Mouse (Mus musculus) forebrain, embryonic 12.5 days (tissue): ENCODE measurements around the gene Riok2. TPM values are rescaled to one million over a fixed set of nuclear protein-coding genes. Genes with fewer than 3 reads are reported as not detected.
"Not testable (repeated sequence)": the region's sequence is repeated elsewhere in the genome, so short reads cannot be mapped to it uniquely, and the experiment has no call there.

Experiments
- ATAC-seq: fragments of 200-750 bp; cut with Nextera tagmentation; 2 replicates; pipeline ENCODE4 v1.8.0; 2017; ENCODE audit warnings: moderate TSS enrichment; ENCODE audit not compliant: low FRiP score
- H3K27ac ChIP-seq: fragments of 300-500 bp; sonication (generic); 2 replicates; pipeline ENCODE4 v1.5.1; 2016; ENCODE audit warnings: mild to moderate bottlenecking
- H3K27me3 ChIP-seq: fragments of 300-500 bp; sonication (generic); 2 replicates; pipeline ENCODE4 v1.6.1; 2016; ENCODE audit warnings: mild to moderate bottlenecking
- H3K36me3 ChIP-seq: fragments of 300-500 bp; sonication (generic); replicated peaks from 2 replicates; pipeline ENCODE4 v1.6.1; 2016; ENCODE audit warnings: mild to moderate bottlenecking
- H3K4me1 ChIP-seq: fragments of 300-500 bp; sonication (generic); 2 replicates; pipeline ENCODE4 v1.6.1; 2016
- H3K4me2 ChIP-seq: fragments of 300-500 bp; sonication (generic); 2 replicates; pipeline ENCODE4 v1.6.1; 2016; ENCODE audit warnings: mild to moderate bottlenecking, moderate library complexity
- H3K4me3 ChIP-seq: fragments of 300-500 bp; sonication (generic); replicated peaks from 2 replicates; pipeline ENCODE4 v1.5.1; 2016; ENCODE audit warnings: mild to moderate bottlenecking
- H3K9ac ChIP-seq: fragments of 300-500 bp; sonication (generic); 2 replicates; pipeline ENCODE4 v1.6.1; 2016; ENCODE audit warnings: mild to moderate bottlenecking
- H3K9me3 ChIP-seq: fragments of 300-500 bp; sonication (generic); 2 replicates; pipeline ENCODE4 v1.6.1; 2016
- WGBS: fragments of 180-500 bp; shearing (Covaris S2); methylation state at CpG from one replicate; pipeline ENCODE4 v1.1.7; 2016; 5-methylcytosine and 5-hydroxymethylcytosine counted together
- polyA plus RNA-seq: library from polyadenylated mRNA; unstranded; fragments of >200 nt; fragmentation: Nextera tagmentation; extraction: Ambion mirVana; gene quantifications from 2 replicates; pipeline ENCODE4 v1.2.1, GENCODE M21; 2016

Riok2 gene
- polyA plus RNA-seq, result 31.5 and 31.9 TPM in 2 replicates

DNA sequence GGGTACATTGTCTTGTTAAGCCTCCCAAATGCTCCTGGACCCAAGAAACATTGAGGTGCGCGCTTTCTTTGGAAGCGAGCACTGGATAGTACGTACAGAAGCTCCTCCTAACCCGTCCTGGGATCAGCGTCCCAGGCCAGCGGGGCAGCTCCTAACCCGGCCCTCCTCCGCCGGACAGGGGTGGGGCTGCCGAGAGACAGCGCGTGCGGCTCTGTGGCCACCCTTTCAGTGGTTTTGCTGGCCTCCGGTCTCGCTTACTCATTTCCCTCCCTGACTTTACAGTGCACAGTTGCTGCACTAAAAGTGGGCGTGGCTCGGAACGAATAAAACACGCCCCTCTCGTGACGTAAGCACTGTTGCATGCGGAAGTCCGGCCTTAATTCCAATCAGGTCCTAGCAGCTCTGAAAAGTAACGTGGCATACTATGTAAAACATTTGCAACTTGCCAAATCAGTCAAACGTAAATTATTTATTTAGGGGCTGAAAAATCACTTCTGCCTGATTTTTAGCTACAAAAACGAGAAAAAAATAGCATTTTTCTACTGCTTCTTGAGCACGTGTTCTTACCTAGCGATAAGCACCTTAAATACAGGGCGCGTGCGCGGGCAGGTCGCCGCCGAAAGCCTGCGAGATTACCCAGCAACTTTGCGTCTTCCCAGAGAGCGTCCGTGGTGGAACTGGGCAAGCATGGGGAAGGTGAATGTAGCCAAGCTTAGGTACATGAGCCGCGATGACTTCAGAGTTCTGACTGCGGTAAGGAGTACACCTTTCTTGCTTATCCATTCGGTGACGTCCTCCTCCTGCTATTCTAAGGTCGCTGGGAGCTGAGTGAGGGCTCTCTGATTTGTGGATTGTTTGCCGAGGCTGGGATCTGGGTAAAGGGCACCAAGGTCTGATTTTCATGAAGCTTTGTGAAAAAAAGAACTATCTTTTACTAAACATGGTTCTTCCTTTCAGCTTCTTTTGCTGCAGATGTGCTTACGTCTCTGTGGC is at the start of gene Riok2:
Riok2 (plus strand) TSS at position 392 of the 993 bp plus-strand sequence.
- H3K36me3 ChIP-seq, result peaks cover 10% of the 10 kb centered on the region; the same call in 1 of the 2 replicates
- H3K27ac ChIP-seq, result peak within 1 kb of the TSS; percentile 85
- H3K27me3 ChIP-seq, result no peaks in the 10 kb centered on the region
- H3K9me3 ChIP-seq, result no peaks in the 10 kb centered on the region
- peaks cover 16% of the 10 kb centered on the region for H3K4me1 ChIP-seq
- H3K4me2 ChIP-seq, result peak within 1 kb of the TSS; percentile 59
- peak within 1 kb of the TSS; percentile 76 for H3K9ac ChIP-seq
- H3K4me3 ChIP-seq, result peak within 1 kb of the TSS; percentile 70
- peak; percentile 97 for ATAC-seq
- WGBS, result under 1% methylated on average over 48 of the region's 48 CpGs

GRCm38 (mm10) chr17:17326022-17326421 is 48.1 kb upstream of the Riok2 start:
- not testable (repeated sequence) for ATAC-seq, H3K4me1 ChIP-seq, H3K4me2 ChIP-seq, H3K27me3 ChIP-seq, H3K36me3 ChIP-seq, H3K9me3 ChIP-seq, H3K9ac ChIP-seq, H3K4me3 ChIP-seq, H3K27ac ChIP-seq
- 86% methylated on average over 1 of the region's 1 CpGs for WGBS

GRCm38 (mm10) chr17:17326636-17327035 is 47.5 kb upstream of the Riok2 start:
- Histone ChIP-seq H3K9ac (no peak overlapping the region), H3K27ac (no peak overlapping the region), H3K4me3 (no peak overlapping the region), H3K36me3 (no peaks in the 10 kb centered on the region), H3K4me2 (no peak overlapping the region), H3K4me1 (no peaks in the 10 kb centered on the region), H3K27me3 (no peaks in the 10 kb centered on the region), H3K9me3 (no peaks in the 10 kb centered on the region)
- 93% methylated on average over 4 of the region's 4 CpGs for WGBS
- no peak for ATAC-seq

- peak; percentile 76 for ATAC-seq
- H3K4me3 ChIP-seq, result peak overlapping the region; percentile 32
- H3K4me2 ChIP-seq, result peak overlapping the region; percentile 48
- H3K27ac ChIP-seq, H3K9ac ChIP-seq, H3K36me3 ChIP-seq, H3K4me1 ChIP-seq, H3K9me3 ChIP-seq, H3K27me3 ChIP-seq: not testable (repeated sequence)
- 5% methylated on average over 36 of the region's 40 CpGs for WGBS
Measured at GRCm38 (mm10) chr17:17345374-17346183, 28.5 kb upstream of the Riok2 start.

DNA sequence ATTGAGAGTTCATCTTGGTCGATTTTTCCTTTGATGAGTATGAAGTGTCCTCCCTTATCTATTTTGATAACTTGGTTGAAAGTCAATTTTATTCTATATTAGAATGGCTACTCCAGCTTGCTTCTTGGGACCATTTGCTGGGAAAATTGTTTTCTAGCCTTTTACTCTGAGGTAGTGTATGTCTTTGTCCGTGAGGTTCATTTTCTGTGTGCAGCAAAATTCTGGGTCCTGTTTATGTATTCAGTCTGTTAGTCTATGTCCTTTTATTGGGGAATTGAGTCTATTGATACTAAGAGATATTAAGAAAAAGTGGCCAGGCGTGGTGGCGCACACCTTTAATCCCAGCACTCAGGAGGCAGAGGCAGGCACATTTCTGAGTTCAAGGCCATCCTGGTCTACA is 27.8 kb upstream of the Riok2 start:
- not testable (repeated sequence) for ATAC-seq, H3K36me3 ChIP-seq, H3K27ac ChIP-seq, H3K9me3 ChIP-seq, H3K9ac ChIP-seq, H3K27me3 ChIP-seq, H3K4me1 ChIP-seq
- 40% methylated on average over 4 of the region's 4 CpGs for WGBS
- Histone ChIP-seq H3K4me2 (peak overlapping the region; percentile 48), H3K4me3 (peak overlapping the region; percentile 32)

GRCm38 (mm10) chr17:17373550-17373917 is 575 bp upstream of the Riok2 start:
- Histone ChIP-seq H3K4me2 (peak overlapping the region; percentile 59), H3K9ac (peak overlapping the region; percentile 76), H3K9me3 (no peaks in the 10 kb centered on the region), H3K27ac (peak overlapping the region; percentile 85), H3K36me3 (peaks cover 4% of the 10 kb centered on the region; the same call in 1 of the 2 replicates), H3K4me3 (peak overlapping the region; percentile 70), H3K4me1 (peaks cover 16% of the 10 kb centered on the region), H3K27me3 (no peaks in the 10 kb centered on the region)
- 9% methylated on average over 6 of the region's 6 CpGs for WGBS
- no peak; the same call in 1 of the 2 replicates for ATAC-seq

GRCm38 (mm10) chr17:17375581-17375980 is 1.5 kb downstream of the Riok2 start:
- Histone ChIP-seq H3K4me2 (peak overlapping the region; percentile 59), H3K27me3 (no peaks in the 10 kb centered on the region), H3K27ac (no peak overlapping the region), H3K4me1 (peaks cover 16% of the 10 kb centered on the region), H3K9me3 (no peaks in the 10 kb centered on the region), H3K36me3 (peaks cover 14% of the 10 kb centered on the region; the same call in 1 of the 2 replicates), H3K9ac (no peak overlapping the region), H3K4me3 (peak overlapping the region; percentile 70)
- ATAC-seq, result no peak
- WGBS, result 91% methylated on average over 3 of the region's 3 CpGs

DNA sequence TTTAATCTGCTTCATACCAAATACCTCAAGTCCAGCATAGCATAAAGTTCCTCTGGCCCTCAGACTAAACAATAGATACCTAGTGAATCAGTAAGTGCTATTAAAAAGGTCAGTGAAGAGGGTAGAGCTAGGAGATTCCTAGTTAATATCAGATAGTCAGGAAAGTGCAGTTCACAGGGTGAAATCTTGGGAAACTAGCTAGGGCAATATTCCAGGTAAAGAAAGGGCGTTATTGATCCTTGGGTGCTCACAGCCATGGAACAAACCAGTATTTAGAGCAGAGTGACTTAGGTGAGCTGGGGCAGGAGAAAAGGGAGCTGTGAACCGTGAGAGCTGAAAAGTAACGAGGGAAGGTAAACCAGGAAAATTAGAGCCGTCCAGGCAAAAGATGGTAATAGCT is 9.6 kb downstream of the Riok2 start:
- Histone ChIP-seq H3K4me2 (no peak overlapping the region), H3K36me3 (peaks cover 65% of the 10 kb centered on the region), H3K9ac (no peak overlapping the region), H3K4me1 (no peaks in the 10 kb centered on the region), H3K4me3 (no peak overlapping the region), H3K9me3 (no peaks in the 10 kb centered on the region), H3K27ac (no peak overlapping the region), H3K27me3 (no peaks in the 10 kb centered on the region)
- ATAC-seq, result no peak
- WGBS, result 90% methylated on average over 4 of the region's 4 CpGs

GRCm38 (mm10) chr17:17384502-17384901 is 10.4 kb downstream of the Riok2 start:
- Histone ChIP-seq H3K4me1 (no peaks in the 10 kb centered on the region), H3K27ac (no peak overlapping the region), H3K27me3 (no peaks in the 10 kb centered on the region), H3K4me3 (no peak overlapping the region), H3K4me2 (no peak overlapping the region), H3K9ac (no peak overlapping the region), H3K36me3 (peaks cover 68% of the 10 kb centered on the region), H3K9me3 (no peaks in the 10 kb centered on the region)
- WGBS, result 89% methylated on average over 3 of the region's 3 CpGs
- ATAC-seq, result no peak

- H3K36me3 ChIP-seq, result peaks cover 68% of the 10 kb centered on the region
- no peak overlapping the region for H3K4me2 ChIP-seq
- 95% methylated on average over 2 of the region's 2 CpGs for WGBS
Measured at GRCm38 (mm10) chr17:17386117-17386516, 12.0 kb downstream of the Riok2 start.

GRCm38 (mm10) chr17:17391823-17392222 is 17.7 kb downstream of the Riok2 start:
- Histone ChIP-seq H3K27ac (no peak overlapping the region), H3K27me3 (no peaks in the 10 kb centered on the region), H3K4me3 (no peak overlapping the region), H3K36me3 (peaks cover 37% of the 10 kb centered on the region), H3K4me1 (peaks cover 5% of the 10 kb centered on the region; the same call in 1 of the 2 replicates), H3K9me3 (no peaks in the 10 kb centered on the region), H3K9ac (no peak overlapping the region), H3K4me2 (no peak overlapping the region)
- no peak for ATAC-seq
- WGBS, result 92% methylated on average over 4 of the region's 4 CpGs

More at GRCm38 (mm10) chr17:17386117-17386516, 12.0 kb downstream of the Riok2 start:
- no peak overlapping the region for H3K27ac ChIP-seq
- no peaks in the 10 kb centered on the region for H3K4me1 ChIP-seq
- no peak overlapping the region for H3K9ac ChIP-seq
- no peaks in the 10 kb centered on the region for H3K27me3 ChIP-seq
- no peaks in the 10 kb centered on the region for H3K9me3 ChIP-seq
- no peak for ATAC-seq
- no peak overlapping the region for H3K4me3 ChIP-seq

GRCm38 (mm10) chr17:17392863-17393262 is 18.8 kb downstream of the Riok2 start:
- no peak overlapping the region for H3K4me2 ChIP-seq
- H3K4me3 ChIP-seq, result no peak overlapping the region
- H3K4me1 ChIP-seq, result peaks cover 15% of the 10 kb centered on the region
- H3K27ac ChIP-seq, result 0 out of 2 replicates have a peak overlapping the region, but pooled peaks have one; percentile 31
- 0 out of 2 replicates have a peak, but pooled peaks have one; percentile 7 for ATAC-seq
- no peaks in the 10 kb centered on the region for H3K27me3 ChIP-seq
- no peaks in the 10 kb centered on the region for H3K9me3 ChIP-seq
- H3K9ac ChIP-seq, result no peak overlapping the region
- 63% methylated on average over 7 of the region's 7 CpGs for WGBS
- H3K36me3 ChIP-seq, result peaks cover 31% of the 10 kb centered on the region
